Mouse (Mus musculus) liver, embryonic 11.5 days (tissue): ENCODE results near the gene Hspa12a. TPM values are rescaled to one million over a fixed set of nuclear protein-coding genes. Genes with fewer than 3 reads are reported as not detected.

ENCODE experiments used
- ATAC-seq: fragments of 200-750 bp; cut with Nextera tagmentation; replicated peaks from 2 replicates; pipeline ENCODE4 v1.8.0; 2017; ENCODE audit warnings: moderate number of reproducible peaks, mild to moderate bottlenecking, moderate TSS enrichment, moderate library complexity; ENCODE audit not compliant: low FRiP score
- DNase-seq: peaks from one replicate; pipeline ENCODE4 v3.0.0-alpha.2; 2017; ENCODE audit warnings: low spot score
- H3K27ac ChIP-seq: fragments of 300-500 bp; sonication (generic); 2 replicates; pipeline ENCODE4 v1.5.1; 2014; ENCODE audit warnings: mild to moderate bottlenecking, low read depth, low read length, control low read depth
- H3K27me3 ChIP-seq: fragments of 300-500 bp; sonication (generic); replicated peaks from 2 replicates; pipeline ENCODE4 v1.6.1; 2014; ENCODE audit warnings: low read length, mixed read lengths; ENCODE audit not compliant: control insufficient read depth, insufficient read depth
- H3K36me3 ChIP-seq: fragments of 300-500 bp; sonication (generic); 2 replicates; pipeline ENCODE4 v1.6.1; 2014; ENCODE audit warnings: mild to moderate bottlenecking, low read length, moderate library complexity, mixed read lengths; ENCODE audit not compliant: control insufficient read depth, insufficient read depth
- H3K4me1 ChIP-seq: fragments of 300-500 bp; sonication (generic); replicated peaks from 2 replicates; pipeline ENCODE4 v1.6.1; 2014; ENCODE audit warnings: low read length, mixed read lengths; ENCODE audit not compliant: control insufficient read depth, insufficient read depth
- H3K4me2 ChIP-seq: fragments of 300-500 bp; sonication (generic); 2 replicates; pipeline ENCODE4 v1.6.1; 2014; ENCODE audit warnings: mild to moderate bottlenecking, control low read depth, moderate library complexity
- H3K4me3 ChIP-seq: fragments of 300-500 bp; sonication (generic); 2 replicates; pipeline ENCODE4 v1.5.1; 2014; ENCODE audit warnings: low read depth, low read length, control low read depth
- H3K9ac ChIP-seq: fragments of 300-500 bp; sonication (generic); 2 replicates; pipeline ENCODE4 v1.6.1; 2014; ENCODE audit warnings: low read depth, low read length, control low read depth
- H3K9me3 ChIP-seq: fragments of 300-500 bp; sonication (generic); 2 replicates; pipeline ENCODE4 v1.6.1; 2016; ENCODE audit warnings: low read length, inconsistent platforms, mixed read lengths; ENCODE audit not compliant: control insufficient read depth
- WGBS: fragments of 180-500 bp; shearing (Covaris S2); extraction: QIAGEN DNeasy Blood & Tissue Kit; methylation state at CpG from one replicate; pipeline ENCODE4 v1.1.7; 2014; 5-methylcytosine and 5-hydroxymethylcytosine counted together
- polyA plus RNA-seq: library from polyadenylated mRNA; unstranded; fragments of >200 nt; fragmentation: Nextera tagmentation; extraction: Ambion mirVana; gene quantifications from 2 replicates; pipeline ENCODE4 v1.2.1, GENCODE M21; 2014

Gene Hspa12a
- polyA plus RNA-seq, 1 experiment from 2014 or later: 1.5 TPM

- Histone ChIP-seq H3K4me1 (no peaks in the 10 kb centered on the region), H3K36me3 (no peaks in the 10 kb centered on the region), H3K4me3 (no peak overlapping the region), H3K9me3 (no peaks in the 10 kb centered on the region), H3K9ac (no peak overlapping the region), H3K4me2 (no peak overlapping the region), H3K27me3 (no peaks in the 10 kb centered on the region), H3K27ac (no peak overlapping the region)
- DNase-seq (no peak), ATAC-seq (no peak)
- WGBS: 55% methylated on average over 1 of the region's 1 CpGs
These were observed 119.1 kb downstream of the Hspa12a start for GRCm38 (mm10) chr19:58824316-58824715.

- Histone ChIP-seq H3K27me3 (no peaks in the 10 kb centered on the region), H3K27ac (no peak overlapping the region), H3K4me1 (no peaks in the 10 kb centered on the region), H3K4me3 (no peak overlapping the region), H3K9me3 (no peaks in the 10 kb centered on the region), H3K9ac (no peak overlapping the region), H3K4me2 (no peak overlapping the region), H3K36me3 (no peaks in the 10 kb centered on the region)
- DNase-seq (no peak), ATAC-seq (no peak)
- WGBS: 83% methylated on average over 3 of the region's 3 CpGs
These were observed 120.2 kb downstream of the Hspa12a start for GRCm38 (mm10) chr19:58823301-58823700.

GRCm38 (mm10) chr19:58822454-58823200, 120.8 kb downstream of the Hspa12a start:
- 74% methylated on average over 20 of the region's 20 CpGs for WGBS
- Histone ChIP-seq H3K4me3 (no peak overlapping the region), H3K9ac (no peak overlapping the region), H3K4me2 (no peak overlapping the region), H3K36me3 (no peaks in the 10 kb centered on the region), H3K4me1 (no peaks in the 10 kb centered on the region), H3K27me3 (no peaks in the 10 kb centered on the region), H3K27ac (no peak overlapping the region), H3K9me3 (no peaks in the 10 kb centered on the region)
- ATAC-seq: no peak
- DNase-seq: no peak

- H3K9ac ChIP-seq: no peak overlapping the region
- H3K4me1 ChIP-seq: no peaks in the 10 kb centered on the region
- 71% methylated on average over 14 of the region's 14 CpGs for WGBS
These were observed 124.7 kb downstream of the Hspa12a start for GRCm38 (mm10) chr19:58818571-58819415.

GRCm38 (mm10) chr19:58817398-58817797, 126.1 kb downstream of the Hspa12a start:
- Histone ChIP-seq H3K4me3 (no peak overlapping the region), H3K9me3 (no peaks in the 10 kb centered on the region), H3K27me3 (no peaks in the 10 kb centered on the region), H3K4me2 (no peak overlapping the region), H3K9ac (no peak overlapping the region), H3K4me1 (no peaks in the 10 kb centered on the region), H3K36me3 (no peaks in the 10 kb centered on the region), H3K27ac (no peak overlapping the region)
- 73% methylated on average over 11 of the region's 11 CpGs for WGBS
- ATAC-seq (no peak), DNase-seq (no peak)

More at GRCm38 (mm10) chr19:58818571-58819415, 124.7 kb downstream of the Hspa12a start:
- Histone ChIP-seq H3K27me3 (no peaks in the 10 kb centered on the region), H3K36me3 (no peaks in the 10 kb centered on the region), H3K4me2 (no peak overlapping the region), H3K9me3 (no peaks in the 10 kb centered on the region), H3K4me3 (no peak overlapping the region), H3K27ac (no peak overlapping the region)
- DNase-seq (no peak), ATAC-seq (no peak)

GRCm38 (mm10) chr19:58816453-58817041, 126.9 kb downstream of the Hspa12a start:
- WGBS: 74% methylated on average over 17 of the region's 17 CpGs
- H3K4me2 ChIP-seq: no peak overlapping the region
- H3K27ac ChIP-seq: no peak overlapping the region
- ATAC-seq: no peak
- H3K9me3 ChIP-seq: no peaks in the 10 kb centered on the region
- no peaks in the 10 kb centered on the region for H3K36me3 ChIP-seq
- DNase-seq: no peak
- H3K9ac ChIP-seq: no peak overlapping the region
- no peak overlapping the region for H3K4me3 ChIP-seq
- H3K4me1 ChIP-seq: no peaks in the 10 kb centered on the region
- no peaks in the 10 kb centered on the region for H3K27me3 ChIP-seq

GRCm38 (mm10) chr19:58815179-58815922, 128.1 kb downstream of the Hspa12a start:
- H3K9ac ChIP-seq: no peak overlapping the region
- no peak for DNase-seq
- H3K27ac ChIP-seq: no peak overlapping the region
- no peak for ATAC-seq
- H3K27me3 ChIP-seq: no peaks in the 10 kb centered on the region
- no peaks in the 10 kb centered on the region for H3K4me1 ChIP-seq
- H3K36me3 ChIP-seq: no peaks in the 10 kb centered on the region
- WGBS: 86% methylated on average over 13 of the region's 13 CpGs
- H3K9me3 ChIP-seq: no peaks in the 10 kb centered on the region
- no peak overlapping the region for H3K4me2 ChIP-seq
- H3K4me3 ChIP-seq: no peak overlapping the region

- no peak overlapping the region for H3K4me2 ChIP-seq
- no peaks in the 10 kb centered on the region for H3K4me1 ChIP-seq
- no peaks in the 10 kb centered on the region for H3K36me3 ChIP-seq
- WGBS: 76% methylated on average over 5 of the region's 5 CpGs
- H3K27me3 ChIP-seq: no peaks in the 10 kb centered on the region
- H3K27ac ChIP-seq: no peak overlapping the region
- DNase-seq (no peak), ATAC-seq (no peak)
- H3K4me3 ChIP-seq: no peak overlapping the region
- no peak overlapping the region for H3K9ac ChIP-seq
- no peaks in the 10 kb centered on the region for H3K9me3 ChIP-seq
These were observed 132.9 kb downstream of the Hspa12a start for GRCm38 (mm10) chr19:58810536-58810935.
